Mouse (Mus musculus) spleen, adult 18-20 months (tissue): ENCODE data around the gene Obox3.
"Not testable (repeated sequence)": the region's sequence is repeated elsewhere in the genome, so short reads cannot be mapped to it uniquely, and the experiment has no call there.

Experiments
- DNase-seq, 2 experiments: peaks; one replicate each; pipeline ENCODE4 v3.0.0; 2022; ENCODE audit warnings: mixed read lengths in 2 of 2

Gene Obox3

GRCm38 (mm10) chr7:15639802-15640201 lies at the start of gene Obox3:
TSS of gene Obox3 (minus strand) at chr7:15639902.
- DNase-seq = not testable (repeated sequence)

- not testable (repeated sequence) for DNase-seq
Measured at GRCm38 (mm10) chr7:15509411-15509810, 130.3 kb downstream of the Obox3 start.
